Mouse (Mus musculus): ENCODE measurements around the gene Slc38a11. TPM values are rescaled to one million over a fixed set of nuclear protein-coding genes. Genes with fewer than 3 reads are reported as not detected.

Gene Slc38a11
- total RNA-seq, 4 experiments from 2014 or later, result 0.48 to 0.94 (median 0.58) TPM

- DNase-seq (ENCODE audit: low spot score in 2 of 2), result no peak
Observed at GRCm38 (mm10) chr2:65331321-65331720, 32.5 kb downstream of the Slc38a11 start.

GRCm38 (mm10) chr2:65321998-65322754 is 41.7 kb downstream of the Slc38a11 start:
- no peak for DNase-seq (ENCODE audit: low spot score in 2 of 2)

GRCm38 (mm10) chr2:65320975-65321374 is 42.9 kb downstream of the Slc38a11 start:
- DNase-seq (ENCODE audit: low spot score in 2 of 2), result no peak

- no peak for DNase-seq (ENCODE audit: low spot score in 2 of 2)
Observed at GRCm38 (mm10) chr2:65316721-65317120, 47.1 kb downstream of the Slc38a11 start.

GRCm38 (mm10) chr2:65311250-65311649 is 52.6 kb downstream of the Slc38a11 start:
- no peak for DNase-seq (ENCODE audit: low spot score in 2 of 2)

GRCm38 (mm10) chr2:65296541-65296940 is 67.3 kb downstream of the Slc38a11 start:
- DNase-seq (ENCODE audit: low spot score in 2 of 2), result no peak

GRCm38 (mm10) chr2:65294092-65294491 is 69.7 kb downstream of the Slc38a11 start:
- peak in 1 of 2 experiments; percentile 6 for DNase-seq (ENCODE audit: low spot score in 2 of 2)

GRCm38 (mm10) chr2:65293411-65293810 is 70.4 kb downstream of the Slc38a11 start:
- no peak for DNase-seq (ENCODE audit: low spot score in 2 of 2)

GRCm38 (mm10) chr2:65289721-65290120 is 74.1 kb downstream of the Slc38a11 start:
- no peak for DNase-seq (ENCODE audit: low spot score in 2 of 2)

- no peak for DNase-seq (ENCODE audit: low spot score in 2 of 2)
Observed at GRCm38 (mm10) chr2:65288696-65289095, 75.1 kb downstream of the Slc38a11 start.

GRCm38 (mm10) chr2:65285380-65285779 is 78.5 kb downstream of the Slc38a11 start:
- no peak for DNase-seq (ENCODE audit: low spot score in 2 of 2)

GRCm38 (mm10) chr2:65282979-65283378 is 80.9 kb downstream of the Slc38a11 start:
- DNase-seq (ENCODE audit: low spot score in 2 of 2), result no peak

- no peak for DNase-seq (ENCODE audit: low spot score in 2 of 2)
Observed at GRCm38 (mm10) chr2:65279029-65279690, 84.7 kb downstream of the Slc38a11 start.

- no peak for DNase-seq (ENCODE audit: low spot score in 2 of 2)
Observed at GRCm38 (mm10) chr2:65275443-65276061, 88.3 kb downstream of the Slc38a11 start.

GRCm38 (mm10) chr2:65273910-65274309 is 89.9 kb downstream of the Slc38a11 start:
- no peak for DNase-seq (ENCODE audit: low spot score in 2 of 2)

- DNase-seq (ENCODE audit: low spot score in 2 of 2), result no peak
Observed at GRCm38 (mm10) chr2:65268731-65269130, 95.1 kb downstream of the Slc38a11 start.

GRCm38 (mm10) chr2:65267834-65268233 is 96.0 kb downstream of the Slc38a11 start:
- DNase-seq (ENCODE audit: low spot score in 2 of 2), result no peak

- DNase-seq (ENCODE audit: low spot score in 2 of 2), result no peak
Observed at GRCm38 (mm10) chr2:65266576-65267299, 97.1 kb downstream of the Slc38a11 start.

All from gastrocnemius, adult 8-10 months (tissue).